Mouse (Mus musculus) splenic B cell, adult 2 months (primary cell): ENCODE measurements around the gene Palm.

Experiments
- DNase-seq: peaks from one replicate; pipeline ENCODE4 v3.0.0-alpha.2; 2011; ENCODE audit warnings: low read depth, low spot score
- H3K27me3 ChIP-seq: 2 replicates; pipeline ENCODE4 v1.6.1; 2012; ENCODE audit warnings: mild to moderate bottlenecking, low read length, moderate library complexity, mixed read lengths; ENCODE audit not compliant: control insufficient read depth, poor library complexity, insufficient read depth, severe bottlenecking
- H3K36me3 ChIP-seq: 2 replicates; pipeline ENCODE4 v1.6.1; 2012; ENCODE audit warnings: mild to moderate bottlenecking, low read length, moderate library complexity, mixed read lengths; ENCODE audit not compliant: control insufficient read depth, poor library complexity, insufficient read depth, severe bottlenecking

Gene Palm

GRCm38 (mm10) chr10:79857894-79858293, 64.5 kb downstream of the Palm start:
- no peaks in the 10 kb centered on the region for H3K27me3 ChIP-seq
- H3K36me3 ChIP-seq: peaks cover 25% of the 10 kb centered on the region
- DNase-seq: no peak

GRCm38 (mm10) chr10:79858416-79859074, 65.2 kb downstream of the Palm start:
- Histone ChIP-seq H3K36me3 (peaks cover 25% of the 10 kb centered on the region), H3K27me3 (no peaks in the 10 kb centered on the region)
- no peak for DNase-seq

- no peaks in the 10 kb centered on the region for H3K27me3 ChIP-seq
- DNase-seq: no peak
- peaks cover 25% of the 10 kb centered on the region for H3K36me3 ChIP-seq
Measured at GRCm38 (mm10) chr10:79859116-79859515, 65.7 kb downstream of the Palm start.

GRCm38 (mm10) chr10:79860079-79860911, 66.9 kb downstream of the Palm start:
- H3K36me3 ChIP-seq: peaks cover 25% of the 10 kb centered on the region
- no peaks in the 10 kb centered on the region for H3K27me3 ChIP-seq
- no peak for DNase-seq

GRCm38 (mm10) chr10:79861230-79862048, 68.1 kb downstream of the Palm start:
- no peak for DNase-seq
- H3K27me3 ChIP-seq: no peaks in the 10 kb centered on the region
- peaks cover 25% of the 10 kb centered on the region for H3K36me3 ChIP-seq

- Histone ChIP-seq H3K36me3 (peaks cover 25% of the 10 kb centered on the region), H3K27me3 (no peaks in the 10 kb centered on the region)
- DNase-seq: no peak
Measured at GRCm38 (mm10) chr10:79862049-79862788, 68.8 kb downstream of the Palm start.

GRCm38 (mm10) chr10:79862925-79863324, 69.6 kb downstream of the Palm start:
- no peak for DNase-seq
- H3K36me3 ChIP-seq: peaks cover 25% of the 10 kb centered on the region
- H3K27me3 ChIP-seq: no peaks in the 10 kb centered on the region

GRCm38 (mm10) chr10:79864351-79865188, 71.2 kb downstream of the Palm start:
- Histone ChIP-seq H3K36me3 (peaks cover 19% of the 10 kb centered on the region), H3K27me3 (no peaks in the 10 kb centered on the region)
- no peak for DNase-seq

- Histone ChIP-seq H3K27me3 (no peaks in the 10 kb centered on the region), H3K36me3 (peaks cover 14% of the 10 kb centered on the region)
- no peak for DNase-seq
Measured at GRCm38 (mm10) chr10:79865189-79865601, 71.8 kb downstream of the Palm start.

GRCm38 (mm10) chr10:79865801-79866295, 72.5 kb downstream of the Palm start:
- peaks cover 10% of the 10 kb centered on the region for H3K36me3 ChIP-seq
- no peaks in the 10 kb centered on the region for H3K27me3 ChIP-seq
- DNase-seq: no peak

- peaks cover 5% of the 10 kb centered on the region for H3K36me3 ChIP-seq
- no peaks in the 10 kb centered on the region for H3K27me3 ChIP-seq
- no peak for DNase-seq
Measured at GRCm38 (mm10) chr10:79866601-79867000, 73.2 kb downstream of the Palm start.
